Mouse (Mus musculus) cerebellum, postnatal 4 days (tissue): ENCODE measurements at regions not wholly inside any gene's neighbourhood (a gene's known extent, or its start where the extent isn't known, plus 50 kb on each side); places are given as distances from the start of the nearest gene placed in this dataset.
A peak's percentile ranks its signal among the peaks of the same experiment; 100 is the strongest.

Source experiments
- DNase-seq, 2 experiments: peaks; one replicate each; pipeline ENCODE4 v3.0.0; 2022; ENCODE audit warnings: low spot score in 2 of 2, mixed read lengths in 1 of 2

GRCm38 (mm10) chr11:56716953-56717352 lies 294.2 kb upstream of the Gria1 start:
- no peak for DNase-seq

GRCm38 (mm10) chr11:56725141-56725540 lies 286.0 kb upstream of the Gria1 start:
- no peak for DNase-seq

- DNase-seq: no peak
Measured at GRCm38 (mm10) chr11:56726161-56726560, 285.0 kb upstream of the Gria1 start.

- DNase-seq: no peak
Measured at GRCm38 (mm10) chr11:56727556-56727955, 283.6 kb upstream of the Gria1 start.

- no peak for DNase-seq
Measured at GRCm38 (mm10) chr11:56728204-56729002, 282.8 kb upstream of the Gria1 start.

- no peak for DNase-seq
Measured at GRCm38 (mm10) chr11:56741857-56742256, 269.3 kb upstream of the Gria1 start.

GRCm38 (mm10) chr11:56750032-56750431 lies 261.2 kb upstream of the Gria1 start:
- DNase-seq: no peak

GRCm38 (mm10) chr11:56750639-56751038 lies 260.5 kb upstream of the Gria1 start:
- no peak for DNase-seq

GRCm38 (mm10) chr11:56751918-56752317 lies 259.3 kb upstream of the Gria1 start:
- peak in 1 of 2 experiments; percentile 9 for DNase-seq

- DNase-seq: no peak
Measured at GRCm38 (mm10) chr11:56753699-56754098, 257.5 kb upstream of the Gria1 start.

GRCm38 (mm10) chr11:56760474-56760873 lies 250.7 kb upstream of the Gria1 start:
- no peak for DNase-seq

- no peak for DNase-seq
Measured at GRCm38 (mm10) chr11:56762467-56763120, 248.6 kb upstream of the Gria1 start.

GRCm38 (mm10) chr11:56767424-56767823 lies 243.8 kb upstream of the Gria1 start:
- no peak for DNase-seq

GRCm38 (mm10) chr11:56786351-56786750 lies 224.8 kb upstream of the Gria1 start:
- DNase-seq: no peak

GRCm38 (mm10) chr11:56792691-56793090 lies 218.5 kb upstream of the Gria1 start:
- no peak for DNase-seq

GRCm38 (mm10) chr11:56807314-56807713 lies 203.9 kb upstream of the Gria1 start:
- no peak for DNase-seq

GRCm38 (mm10) chr11:56810141-56810540 lies 201.0 kb upstream of the Gria1 start:
- peak in 1 of 2 experiments; percentile 2 for DNase-seq

- no peak for DNase-seq
Measured at GRCm38 (mm10) chr11:56812121-56812520, 199.1 kb upstream of the Gria1 start.

GRCm38 (mm10) chr11:56823471-56823870 lies 187.7 kb upstream of the Gria1 start:
- no peak for DNase-seq

GRCm38 (mm10) chr11:56827499-56827898 lies 183.7 kb upstream of the Gria1 start:
- peak in 1 of 2 experiments; percentile 49 for DNase-seq

GRCm38 (mm10) chr11:56862649-56863048 lies 148.5 kb upstream of the Gria1 start:
- peak in 1 of 2 experiments; percentile 13 for DNase-seq

GRCm38 (mm10) chr11:56871640-56872039 lies 139.5 kb upstream of the Gria1 start:
- DNase-seq: no peak

- DNase-seq: peak in 1 of 2 experiments; percentile 15
Measured at GRCm38 (mm10) chr11:56898548-56898951, 112.6 kb upstream of the Gria1 start.
